Mouse (Mus musculus) bone marrow macrophage, adult 2 months (primary cell): ENCODE measurements around the gene E430018J23Rik. TPM values are rescaled to one million over a fixed set of nuclear protein-coding genes. Genes with fewer than 3 reads are reported as not detected.
A peak's percentile ranks its signal among the peaks of the same experiment; 100 is the strongest.

ENCODE experiments used
- H3K27ac ChIP-seq: 2 replicates; pipeline ENCODE4 v1.5.1; 2012; ENCODE audit warnings: low read depth, low read length; ENCODE audit not compliant: insufficient read depth
- H3K4me1 ChIP-seq: 2 replicates; pipeline ENCODE4 v1.6.1; 2012; ENCODE audit warnings: low read length; ENCODE audit not compliant: control insufficient read depth, insufficient read depth
- H3K4me3 ChIP-seq: 2 replicates; pipeline ENCODE4 v1.5.1; 2012; ENCODE audit warnings: mild to moderate bottlenecking, low read length, moderate library complexity; ENCODE audit not compliant: insufficient read depth
- CTCF ChIP-seq: IDR thresholded peaks from 2 replicates; pipeline ENCODE4 v1.5.1; 2012; ENCODE audit warnings: low read depth, mild to moderate bottlenecking, low read length, moderate library complexity
- POLR2A ChIP-seq: IDR thresholded peaks from 2 replicates; pipeline ENCODE4 v1.6.1; 2012; ENCODE audit warnings: mild to moderate bottlenecking, low read depth, low read length, borderline replicate concordance
- polyA plus RNA-seq: library from polyadenylated mRNA; stranded (reverse); fragments of >200 nt; gene quantifications from 2 replicates; pipeline ENCODE4 v1.2.4, GENCODE M21; 2012; ENCODE audit not compliant: missing spikeins, insufficient read depth, insufficient read length

The E430018J23Rik gene
- polyA plus RNA-seq, result 3.4 and 3.9 TPM in 2 replicates

- no peak for TF ChIP-seq CTCF
- TF ChIP-seq POLR2A, result no peak
- peak within 1 kb of the TSS; percentile 97 for H3K4me3 ChIP-seq
- H3K4me1 ChIP-seq, result peaks cover 11% of the 10 kb centered on the region
- peak within 1 kb of the TSS; percentile 53 for H3K27ac ChIP-seq
These were observed at the start of gene E430018J23Rik for GRCm38 (mm10) chr7:127393157-127393943. TSS of gene E430018J23Rik (minus strand) at chr7:127393629.

- Histone ChIP-seq H3K27ac (no peak overlapping the region), H3K4me1 (no peaks in the 10 kb centered on the region), H3K4me3 (no peak overlapping the region)
- no peak for TF ChIP-seq POLR2A
- peak; percentile 46; the same call in 1 of the 2 replicates for TF ChIP-seq CTCF
These were observed 44.3 kb upstream of the E430018J23Rik start for GRCm38 (mm10) chr7:127437724-127438123.

- H3K4me1 ChIP-seq, result no peaks in the 10 kb centered on the region
- no peak overlapping the region for H3K27ac ChIP-seq
- H3K4me3 ChIP-seq, result no peak overlapping the region
- TF ChIP-seq CTCF (no peak), POLR2A (no peak)
These were observed 41.8 kb upstream of the E430018J23Rik start for GRCm38 (mm10) chr7:127435206-127435605.

GRCm38 (mm10) chr7:127426354-127426753 is 32.9 kb upstream of the E430018J23Rik start:
- Histone ChIP-seq H3K4me3 (no peak overlapping the region), H3K27ac (no peak overlapping the region), H3K4me1 (no peaks in the 10 kb centered on the region)
- TF ChIP-seq POLR2A (no peak), CTCF (no peak)

- no peak for TF ChIP-seq POLR2A
- no peak for TF ChIP-seq CTCF
- Histone ChIP-seq H3K4me1 (0 out of 2 replicates have a peak, but pooled peaks cover 2% of the 10 kb centered on the region), H3K4me3 (no peak overlapping the region), H3K27ac (no peak overlapping the region)
These were observed 32.5 kb upstream of the E430018J23Rik start for GRCm38 (mm10) chr7:127425911-127426310.

- H3K27ac ChIP-seq, result no peak overlapping the region
- H3K4me1 ChIP-seq, result 0 out of 2 replicates have a peak, but pooled peaks cover 4% of the 10 kb centered on the region
- no peak overlapping the region for H3K4me3 ChIP-seq
- no peak for TF ChIP-seq CTCF
- no peak for TF ChIP-seq POLR2A
These were observed 31.9 kb upstream of the E430018J23Rik start for GRCm38 (mm10) chr7:127425291-127425690.

GRCm38 (mm10) chr7:127422247-127422646 is 28.8 kb upstream of the E430018J23Rik start:
- peak overlapping the region; percentile 82 for H3K4me3 ChIP-seq
- no peak overlapping the region for H3K27ac ChIP-seq
- TF ChIP-seq CTCF, result no peak
- TF ChIP-seq POLR2A, result no peak
- H3K4me1 ChIP-seq, result 0 out of 2 replicates have a peak, but pooled peaks cover 4% of the 10 kb centered on the region

GRCm38 (mm10) chr7:127421388-127422191 is 28.2 kb upstream of the E430018J23Rik start, which contains the start of gene Zfp688:
TSS of gene Zfp688 (minus strand) at chr7:127422068.
- peak within 1 kb of the TSS; percentile 38 for H3K27ac ChIP-seq
- H3K4me3 ChIP-seq, result peak within 1 kb of the TSS; percentile 82
- H3K4me1 ChIP-seq, result 0 out of 2 replicates have a peak, but pooled peaks cover 4% of the 10 kb centered on the region
- no peak for TF ChIP-seq CTCF
- TF ChIP-seq POLR2A, result no peak

- Histone ChIP-seq H3K4me3 (no peak overlapping the region), H3K4me1 (0 out of 2 replicates have a peak, but pooled peaks cover 2% of the 10 kb centered on the region)
- TF ChIP-seq POLR2A (no peak), CTCF (no peak)
These were observed 18.0 kb upstream of the E430018J23Rik start for GRCm38 (mm10) chr7:127411418-127411817.

More at GRCm38 (mm10) chr7:127411418-127411817, 18.0 kb upstream of the E430018J23Rik start:
- H3K27ac ChIP-seq, result no peak overlapping the region
